Mouse (Mus musculus) hindbrain, embryonic 12.5 days (tissue): ENCODE measurements around the gene Bcas3. TPM values are rescaled to one million over a fixed set of nuclear protein-coding genes. Genes with fewer than 3 reads are reported as not detected.
"Not testable (repeated sequence)": the region's sequence is repeated elsewhere in the genome, so short reads cannot be mapped to it uniquely, and the experiment has no call there.

ENCODE experiments used
- ATAC-seq: fragments of 200-750 bp; cut with Nextera tagmentation; 2 replicates; pipeline ENCODE4 v1.8.0; 2017; ENCODE audit warnings: moderate TSS enrichment; ENCODE audit not compliant: low FRiP score
- H3K27ac ChIP-seq: fragments of 300-500 bp; sonication (generic); 2 replicates; pipeline ENCODE4 v1.5.1; 2016; ENCODE audit warnings: mild to moderate bottlenecking
- H3K27me3 ChIP-seq: fragments of 300-500 bp; sonication (generic); 2 replicates; pipeline ENCODE4 v1.6.1; 2016; ENCODE audit warnings: mild to moderate bottlenecking
- H3K36me3 ChIP-seq: fragments of 300-500 bp; sonication (generic); 2 replicates; pipeline ENCODE4 v1.6.1; 2016; ENCODE audit warnings: mild to moderate bottlenecking
- H3K4me1 ChIP-seq: fragments of 300-500 bp; sonication (generic); 2 replicates; pipeline ENCODE4 v1.6.1; 2016
- H3K4me2 ChIP-seq: fragments of 300-500 bp; sonication (generic); replicated peaks from 2 replicates; pipeline ENCODE4 v1.6.1; 2016; ENCODE audit warnings: mild to moderate bottlenecking
- H3K4me3 ChIP-seq: fragments of 300-500 bp; sonication (generic); 2 replicates; pipeline ENCODE4 v1.5.1; 2016; ENCODE audit warnings: mild to moderate bottlenecking
- H3K9ac ChIP-seq: fragments of 300-500 bp; sonication (generic); 2 replicates; pipeline ENCODE4 v1.6.1; 2016; ENCODE audit warnings: mild to moderate bottlenecking, moderate library complexity
- H3K9me3 ChIP-seq: fragments of 300-500 bp; sonication (generic); replicated peaks from 2 replicates; pipeline ENCODE4 v1.6.1; 2016; ENCODE audit warnings: mild to moderate bottlenecking
- WGBS: fragments of 180-500 bp; shearing (Covaris S2); methylation state at CpG from one replicate; pipeline ENCODE4 v1.1.7; 2016; 5-methylcytosine and 5-hydroxymethylcytosine counted together
- polyA plus RNA-seq: library from polyadenylated mRNA; unstranded; fragments of >200 nt; fragmentation: Nextera tagmentation; extraction: Ambion mirVana; gene quantifications from 2 replicates; pipeline ENCODE4 v1.2.1, GENCODE M21; 2016

Bcas3 gene
- polyA plus RNA-seq, 1 experiment from 2014 or later: 33.9 TPM

DNA sequence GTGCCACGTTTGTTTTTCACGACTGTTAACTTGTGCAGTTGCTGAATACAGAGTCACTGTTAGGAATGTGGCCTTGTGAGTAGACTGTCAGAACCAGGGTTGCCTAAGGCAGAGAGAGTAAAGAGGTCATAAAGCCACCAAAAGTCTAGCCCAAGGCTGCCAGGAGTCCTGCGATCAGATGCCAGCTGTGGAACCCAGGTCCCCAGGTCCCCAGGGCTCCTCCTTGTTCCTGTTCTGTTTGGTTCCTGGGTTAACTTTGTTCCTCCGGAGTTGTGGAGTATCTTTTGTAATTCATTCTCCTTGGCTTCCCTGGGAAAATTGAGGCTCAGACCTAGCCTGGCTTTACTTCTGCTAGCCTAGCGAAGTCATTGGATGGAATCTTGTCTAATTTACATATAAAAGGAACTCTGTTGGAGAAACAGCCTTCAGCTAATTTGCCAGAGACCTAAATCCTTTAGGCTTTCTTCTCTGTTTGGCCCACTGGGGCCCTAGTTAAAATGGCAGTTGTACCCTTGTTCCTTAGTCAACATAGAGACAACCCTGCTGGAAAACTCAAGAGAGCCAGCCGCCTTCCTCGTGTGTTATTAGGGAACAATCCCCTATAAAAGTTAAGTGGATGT lies 361.5 kb downstream of the Bcas3 start:
- 0 out of 2 replicates have a peak overlapping the region, but pooled peaks have one; percentile 5 for H3K27ac ChIP-seq
- 5% methylated on average over 7 of the region's 7 CpGs for WGBS
- H3K4me1 ChIP-seq: peaks cover 27% of the 10 kb centered on the region
- no peak overlapping the region for H3K4me3 ChIP-seq
- H3K9ac ChIP-seq: no peak overlapping the region
- H3K4me2 ChIP-seq: no peak overlapping the region
- no peak; the same call in 1 of the 2 replicates for ATAC-seq
- H3K9me3 ChIP-seq: no peaks in the 10 kb centered on the region
- no peaks in the 10 kb centered on the region for H3K36me3 ChIP-seq
- peaks cover 8% of the 10 kb centered on the region for H3K27me3 ChIP-seq

DNA sequence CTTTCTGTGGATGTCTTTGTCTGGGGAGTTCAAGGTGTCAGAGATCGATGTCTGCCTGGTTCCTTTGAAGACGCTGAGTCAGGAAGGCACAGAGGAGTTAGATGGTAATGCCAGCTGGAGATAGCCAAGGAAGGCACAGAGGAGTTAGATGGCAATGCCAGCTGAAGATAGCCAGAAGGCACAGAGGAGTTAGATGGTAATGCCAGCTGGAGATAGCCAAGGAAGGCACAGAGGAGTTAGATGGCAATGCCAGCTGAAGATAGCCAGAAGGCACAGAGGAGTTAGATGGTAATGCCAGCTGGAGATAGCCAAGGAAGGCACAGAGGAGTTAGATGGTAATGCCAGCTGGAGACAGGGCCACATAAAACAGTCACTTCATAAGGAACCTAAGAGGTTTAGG lies 363.8 kb downstream of the Bcas3 start:
- not testable (repeated sequence) for H3K36me3 ChIP-seq, H3K27me3 ChIP-seq, H3K27ac ChIP-seq, H3K4me2 ChIP-seq, H3K9me3 ChIP-seq, H3K9ac ChIP-seq, H3K4me3 ChIP-seq, ATAC-seq
- WGBS: 89% methylated on average over 2 of the region's 2 CpGs
- peaks cover 43% of the 10 kb centered on the region for H3K4me1 ChIP-seq

DNA sequence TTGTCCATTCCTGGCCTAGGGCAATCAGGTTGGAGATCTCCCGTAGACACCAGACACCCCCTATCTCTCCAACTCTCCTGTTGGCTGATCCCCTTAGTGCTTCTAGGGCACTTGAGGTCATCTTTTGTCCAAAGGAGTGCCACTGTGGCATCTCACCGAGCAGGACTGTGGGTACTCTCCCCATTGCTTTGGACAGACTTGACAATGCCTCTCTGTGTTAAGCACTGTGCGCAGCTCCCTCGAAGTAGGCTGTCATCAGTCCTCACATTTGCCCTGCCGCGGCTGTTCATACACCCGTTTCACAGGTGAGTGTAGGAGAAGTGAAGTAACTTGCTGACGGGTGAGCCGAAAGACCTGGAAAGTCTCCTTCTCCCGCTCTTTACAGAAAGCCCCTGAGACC lies 366.1 kb downstream of the Bcas3 start:
- peaks cover 8% of the 10 kb centered on the region for H3K27me3 ChIP-seq
- H3K4me3 ChIP-seq: no peak overlapping the region
- H3K4me2 ChIP-seq: no peak overlapping the region
- peak overlapping the region; percentile 1; the same call in 1 of the 2 replicates for H3K27ac ChIP-seq
- H3K9ac ChIP-seq: no peak overlapping the region
- WGBS: 79% methylated on average over 10 of the region's 10 CpGs
- no peaks in the 10 kb centered on the region for H3K9me3 ChIP-seq
- H3K36me3 ChIP-seq: no peaks in the 10 kb centered on the region
- ATAC-seq: no peak
- peaks cover 37% of the 10 kb centered on the region for H3K4me1 ChIP-seq

DNA sequence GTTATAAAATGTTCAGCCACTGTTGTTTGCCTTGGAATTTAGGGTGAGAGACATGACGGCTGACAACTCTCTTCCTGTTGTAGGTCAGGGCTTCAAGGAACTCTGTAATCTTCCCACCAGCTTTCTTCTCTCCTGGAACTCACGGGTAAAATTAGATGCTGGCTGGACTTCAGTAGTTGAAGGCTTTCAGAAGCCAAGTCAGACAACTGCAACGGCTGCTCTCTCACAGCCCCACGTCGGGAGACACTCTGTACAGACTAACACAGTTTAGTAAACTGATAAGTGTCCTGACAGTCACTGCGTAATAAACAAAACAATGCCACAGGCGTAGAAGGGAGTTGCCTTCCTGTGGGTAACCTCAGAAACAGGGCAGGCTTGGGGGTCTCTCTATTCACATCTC lies 366.8 kb downstream of the Bcas3 start:
- H3K27me3 ChIP-seq: peaks cover 8% of the 10 kb centered on the region
- no peaks in the 10 kb centered on the region for H3K36me3 ChIP-seq
- no peaks in the 10 kb centered on the region for H3K9me3 ChIP-seq
- no peak overlapping the region for H3K9ac ChIP-seq
- no peak overlapping the region for H3K4me3 ChIP-seq
- no peak overlapping the region for H3K27ac ChIP-seq
- no peak for ATAC-seq
- H3K4me2 ChIP-seq: no peak overlapping the region
- H3K4me1 ChIP-seq: peaks cover 30% of the 10 kb centered on the region
- 30% methylated on average over 7 of the region's 7 CpGs for WGBS

DNA sequence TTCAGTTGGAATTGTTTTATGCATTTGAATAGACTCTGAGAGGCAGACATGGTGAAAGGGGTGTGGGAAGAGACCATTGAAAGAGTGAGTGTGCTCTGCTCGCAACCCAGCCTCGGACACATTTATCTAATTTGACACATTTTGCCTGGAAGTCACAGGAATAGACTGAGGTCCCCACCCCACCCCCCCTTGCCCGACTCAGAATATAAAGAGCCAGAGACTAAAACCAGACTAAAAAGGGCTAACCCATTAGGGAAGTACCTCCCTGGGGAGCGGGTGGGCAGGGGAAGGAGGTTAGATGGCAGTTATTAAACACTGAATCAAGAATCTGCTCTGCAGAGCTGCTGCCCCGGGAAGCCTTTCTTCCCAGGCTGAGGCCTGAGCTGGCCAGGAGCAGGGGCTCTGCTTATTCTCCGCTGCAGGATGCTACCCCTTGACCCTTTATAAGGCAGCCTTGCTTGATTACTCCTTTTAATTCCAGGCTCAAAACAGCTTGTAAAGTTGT lies 367.4 kb downstream of the Bcas3 start:
- Histone ChIP-seq H3K4me3 (no peak overlapping the region), H3K36me3 (no peaks in the 10 kb centered on the region), H3K4me1 (peaks cover 24% of the 10 kb centered on the region), H3K9ac (no peak overlapping the region; the same call in 1 of the 2 replicates), H3K27ac (peak overlapping the region; percentile 64), H3K27me3 (peaks cover 8% of the 10 kb centered on the region), H3K9me3 (no peaks in the 10 kb centered on the region), H3K4me2 (no peak overlapping the region)
- ATAC-seq: peak; percentile 46; the same call in 1 of the 2 replicates
- 10% methylated on average over 6 of the region's 6 CpGs for WGBS

DNA sequence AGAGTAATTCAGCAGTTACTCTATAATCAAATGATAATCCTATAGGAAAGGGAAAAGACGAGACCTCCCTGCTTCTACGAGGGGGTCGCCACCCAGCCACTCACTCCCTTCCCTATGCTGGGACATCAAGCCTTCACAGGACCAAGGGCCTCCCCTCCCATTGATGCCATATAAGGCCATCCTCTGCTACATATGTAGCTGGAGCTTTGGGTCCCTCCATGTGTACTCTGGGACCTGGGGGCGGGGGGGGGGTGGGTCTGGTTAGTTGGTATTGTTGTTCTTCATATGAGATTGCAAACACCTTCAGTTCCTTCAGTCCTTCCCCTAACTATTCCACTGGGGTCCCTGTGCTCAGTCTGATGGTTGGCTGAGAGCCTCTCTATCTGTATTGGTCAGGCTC lies 369.0 kb downstream of the Bcas3 start:
- Histone ChIP-seq H3K36me3 (no peaks in the 10 kb centered on the region), H3K9ac (no peak overlapping the region), H3K27ac (no peak overlapping the region), H3K27me3 (no peaks in the 10 kb centered on the region), H3K9me3 (no peaks in the 10 kb centered on the region), H3K4me2 (no peak overlapping the region), H3K4me3 (no peak overlapping the region), H3K4me1 (peaks cover 20% of the 10 kb centered on the region)
- no peak for ATAC-seq
- 90% methylated on average over 4 of the region's 4 CpGs for WGBS

DNA sequence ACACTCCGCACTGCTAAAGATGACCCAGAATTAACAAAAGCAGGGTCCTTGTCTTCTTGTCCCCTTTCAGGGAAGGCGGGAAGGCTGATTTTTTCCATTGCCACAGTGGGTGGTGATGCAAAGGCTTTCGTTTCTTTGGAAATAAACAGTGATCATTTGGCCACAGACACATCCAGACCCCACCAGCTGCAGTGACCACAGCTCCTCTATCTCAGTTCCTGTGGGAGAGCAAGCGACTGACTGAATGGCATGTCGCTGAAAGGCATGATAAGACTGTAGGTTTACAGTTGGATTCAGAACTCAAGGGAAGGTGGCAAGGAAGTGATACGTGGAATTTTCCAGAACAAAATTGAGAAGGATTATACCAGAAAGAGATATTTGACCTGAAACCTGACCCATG lies 371.2 kb downstream of the Bcas3 start:
- H3K4me3 ChIP-seq: no peak overlapping the region
- no peak overlapping the region for H3K27ac ChIP-seq
- peaks cover 19% of the 10 kb centered on the region for H3K4me1 ChIP-seq
- H3K9me3 ChIP-seq: no peaks in the 10 kb centered on the region
- no peaks in the 10 kb centered on the region for H3K27me3 ChIP-seq
- no peak overlapping the region for H3K4me2 ChIP-seq
- WGBS: 79% methylated on average over 6 of the region's 6 CpGs
- no peak for ATAC-seq
- H3K9ac ChIP-seq: no peak overlapping the region
- H3K36me3 ChIP-seq: no peaks in the 10 kb centered on the region

DNA sequence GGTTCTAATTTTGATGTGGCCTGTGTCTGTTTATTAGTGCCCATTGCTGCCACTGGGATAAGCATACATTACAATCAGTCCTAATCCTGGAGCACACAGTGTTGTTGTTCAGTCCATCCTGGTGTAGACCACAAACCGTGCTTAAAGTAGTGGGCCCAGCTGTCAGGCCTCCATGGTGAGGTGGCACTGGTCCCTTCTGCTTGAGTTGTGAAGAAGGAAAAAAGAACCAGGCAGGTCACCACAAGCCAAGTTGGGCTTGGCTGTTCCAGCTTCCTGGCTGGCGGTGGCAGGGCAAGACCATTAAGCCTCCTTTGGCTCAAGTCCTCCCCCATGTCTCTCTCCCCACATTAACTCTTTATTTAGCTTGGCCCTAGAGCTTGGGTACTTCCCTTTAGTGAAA lies 376.8 kb downstream of the Bcas3 start:
- 82% methylated on average over 2 of the region's 2 CpGs for WGBS
- peaks cover 4% of the 10 kb centered on the region; the same call in 1 of the 2 replicates for H3K27me3 ChIP-seq
- no peak overlapping the region for H3K27ac ChIP-seq
- no peak for ATAC-seq
- H3K4me1 ChIP-seq: no peaks in the 10 kb centered on the region
- H3K9ac ChIP-seq: no peak overlapping the region
- no peaks in the 10 kb centered on the region for H3K9me3 ChIP-seq
- no peaks in the 10 kb centered on the region for H3K36me3 ChIP-seq
- H3K4me2 ChIP-seq: no peak overlapping the region
- no peak overlapping the region for H3K4me3 ChIP-seq

DNA sequence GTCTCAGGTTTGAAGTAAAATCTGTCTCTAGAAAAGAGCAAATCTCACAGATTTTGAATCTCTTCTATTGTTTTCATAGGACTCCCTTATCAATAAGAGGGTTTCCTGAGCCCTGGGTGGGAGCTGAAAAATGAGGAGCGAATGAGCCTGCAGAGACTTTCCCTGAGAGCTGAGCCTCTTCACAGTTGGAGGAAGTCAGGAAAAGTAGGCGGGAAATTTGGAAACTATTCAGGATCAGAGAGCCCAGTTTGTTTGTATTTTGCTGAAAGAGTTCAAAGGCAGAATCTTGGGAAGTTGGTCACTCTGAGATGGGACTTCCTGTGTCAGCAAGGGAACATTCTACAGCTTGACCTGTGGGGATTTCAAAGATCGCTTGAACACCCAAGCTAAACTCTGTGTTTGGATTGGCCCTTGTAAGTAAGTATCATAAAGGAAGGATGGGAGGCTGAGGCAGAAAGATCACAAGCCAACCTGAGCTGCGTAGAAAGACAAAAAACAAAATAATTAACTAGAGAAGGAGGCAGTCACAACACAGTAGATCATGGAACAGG lies 379.6 kb downstream of the Bcas3 start:
- Histone ChIP-seq H3K4me3 (no peak overlapping the region), H3K36me3 (no peaks in the 10 kb centered on the region), H3K4me2 (no peak overlapping the region), H3K27ac (no peak overlapping the region), H3K9me3 (no peaks in the 10 kb centered on the region), H3K27me3 (peaks cover 8% of the 10 kb centered on the region; the same call in 1 of the 2 replicates), H3K4me1 (peaks cover 6% of the 10 kb centered on the region), H3K9ac (no peak overlapping the region)
- ATAC-seq: no peak
- WGBS: 68% methylated on average over 4 of the region's 4 CpGs

DNA sequence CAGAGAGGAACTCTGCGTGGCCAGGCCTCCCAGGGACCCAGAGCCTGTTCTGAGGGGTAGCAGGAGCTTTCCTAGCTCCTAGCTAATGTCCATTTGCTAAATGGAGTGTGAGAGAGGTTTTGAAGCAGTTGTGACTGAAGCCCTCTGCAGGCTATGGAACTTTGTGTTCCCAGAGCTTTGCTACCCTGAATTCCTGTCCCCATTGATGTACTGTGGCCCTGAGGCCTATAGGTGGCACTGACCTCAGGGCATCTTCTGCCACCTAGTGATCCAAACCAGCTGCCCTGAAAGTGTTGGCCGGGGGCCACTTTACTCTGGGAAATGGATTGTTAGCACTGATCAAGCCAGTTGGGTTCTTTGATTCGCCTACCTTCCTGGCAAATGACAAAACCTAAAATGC lies 380.6 kb downstream of the Bcas3 start:
- Histone ChIP-seq H3K9me3 (no peaks in the 10 kb centered on the region), H3K9ac (no peak overlapping the region), H3K27ac (no peak overlapping the region), H3K4me1 (peaks cover 6% of the 10 kb centered on the region), H3K27me3 (peaks cover 8% of the 10 kb centered on the region; the same call in 1 of the 2 replicates), H3K4me2 (no peak overlapping the region), H3K4me3 (no peak overlapping the region), H3K36me3 (no peaks in the 10 kb centered on the region)
- WGBS: 53% methylated on average over 3 of the region's 3 CpGs
- no peak for ATAC-seq

DNA sequence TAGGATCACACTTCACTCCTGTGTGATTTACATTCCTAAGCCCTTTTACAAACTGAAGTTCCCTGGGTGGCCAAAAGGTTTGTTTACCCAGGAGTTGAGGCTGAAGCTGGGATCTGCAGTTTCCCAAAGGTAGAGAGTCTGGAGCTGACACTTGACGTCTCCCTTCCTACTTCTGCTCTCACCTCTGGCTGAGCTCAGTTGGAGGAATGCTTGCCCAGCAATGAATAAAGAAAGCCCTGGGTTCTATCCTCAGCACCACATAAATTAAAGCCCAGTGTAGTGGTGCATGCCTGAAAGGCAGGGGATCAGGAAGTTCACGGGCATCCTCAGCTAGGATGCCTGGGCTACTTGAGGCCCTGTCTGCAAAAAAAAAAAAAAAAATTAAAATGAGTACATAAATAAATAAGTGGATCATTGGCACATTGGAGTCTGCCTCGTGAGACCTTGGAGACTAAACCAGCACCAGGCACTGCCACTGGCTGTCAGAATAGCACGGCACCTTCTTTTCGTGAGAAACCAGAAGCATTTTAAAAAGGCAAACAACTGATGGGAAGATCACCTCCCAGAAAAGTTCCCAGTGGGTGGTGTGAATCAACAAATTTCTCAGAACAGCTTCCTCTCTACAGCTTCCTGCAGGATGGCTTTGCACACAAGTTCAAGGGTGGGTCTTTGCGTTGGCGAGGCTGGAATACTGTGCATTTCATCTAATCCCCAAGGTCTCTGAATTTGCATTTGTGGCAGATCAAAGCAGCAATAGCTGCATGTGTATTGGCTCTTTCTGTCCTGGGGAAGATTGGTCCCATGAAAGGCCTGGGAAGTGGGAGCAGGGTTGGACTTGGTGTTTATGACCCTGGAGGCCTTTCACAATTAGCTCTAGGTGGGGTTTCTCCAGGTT lies 381.6 kb downstream of the Bcas3 start:
- Histone ChIP-seq H3K4me1 (peaks cover 10% of the 10 kb centered on the region), H3K9ac (no peak overlapping the region), H3K4me2 (no peak overlapping the region), H3K27ac (no peak overlapping the region), H3K4me3 (no peak overlapping the region), H3K27me3 (peaks cover 8% of the 10 kb centered on the region; the same call in 1 of the 2 replicates), H3K36me3 (no peaks in the 10 kb centered on the region), H3K9me3 (no peaks in the 10 kb centered on the region)
- no peak for ATAC-seq
- 50% methylated on average over 7 of the region's 7 CpGs for WGBS

DNA sequence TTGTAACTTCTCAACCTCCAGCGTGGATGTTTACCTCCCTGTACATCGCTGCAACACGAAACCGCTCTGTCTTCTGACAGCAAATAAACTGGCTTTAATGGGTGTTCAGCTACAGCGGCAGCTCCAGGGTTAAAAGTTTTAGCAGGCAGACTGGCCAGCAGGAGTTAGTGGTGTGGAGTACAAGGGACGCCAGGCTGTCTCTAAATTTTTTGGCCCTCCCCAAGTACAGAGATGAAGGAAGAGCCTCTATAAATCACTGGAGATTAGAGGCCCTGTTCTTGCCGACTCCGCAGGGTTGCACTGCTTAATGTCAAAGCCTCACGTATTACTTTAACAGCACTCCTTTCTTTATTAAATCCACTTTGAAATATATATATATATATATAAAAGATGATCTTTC lies 384.3 kb downstream of the Bcas3 start:
- no peaks in the 10 kb centered on the region for H3K36me3 ChIP-seq
- peaks cover 8% of the 10 kb centered on the region; the same call in 1 of the 2 replicates for H3K27me3 ChIP-seq
- ATAC-seq: no peak
- no peak overlapping the region for H3K9ac ChIP-seq
- peaks cover 14% of the 10 kb centered on the region for H3K4me1 ChIP-seq
- no peak overlapping the region for H3K4me2 ChIP-seq
- no peaks in the 10 kb centered on the region for H3K9me3 ChIP-seq
- 54% methylated on average over 9 of the region's 9 CpGs for WGBS
- H3K27ac ChIP-seq: no peak overlapping the region
- H3K4me3 ChIP-seq: no peak overlapping the region
